Mouse (Mus musculus) lung, embryonic 14.5 days (tissue): ENCODE results near the gene Prpf3. TPM values are rescaled to one million over a fixed set of nuclear protein-coding genes. Genes with fewer than 3 reads are reported as not detected.

Experiments used
- ATAC-seq: fragments of 200-750 bp; cut with Nextera tagmentation; 2 replicates; pipeline ENCODE4 v1.8.0; 2017; ENCODE audit warnings: mild to moderate bottlenecking, moderate TSS enrichment, moderate library complexity; ENCODE audit not compliant: insufficient read depth
- DNase-seq: peaks from one replicate; pipeline ENCODE4 v3.0.0-alpha.2; 2015
- H3K27ac ChIP-seq: fragments of 300-500 bp; sonication (generic); 2 replicates; pipeline ENCODE4 v1.5.1; 2014; ENCODE audit warnings: low read depth, mild to moderate bottlenecking, moderate library complexity
- H3K27me3 ChIP-seq: fragments of 300-500 bp; sonication (generic); 2 replicates; pipeline ENCODE4 v1.6.1; 2014; ENCODE audit warnings: low read length, control low read depth; ENCODE audit not compliant: insufficient read depth
- H3K36me3 ChIP-seq: fragments of 300-500 bp; sonication (generic); 2 replicates; pipeline ENCODE4 v1.6.1; 2014; ENCODE audit warnings: control low read depth; ENCODE audit not compliant: insufficient read depth
- H3K4me1 ChIP-seq: fragments of 300-500 bp; sonication (generic); 2 replicates; pipeline ENCODE4 v1.6.1; 2014; ENCODE audit warnings: antibody characterized with exemption, control low read depth; ENCODE audit not compliant: insufficient read depth
- H3K4me2 ChIP-seq: fragments of 300-500 bp; sonication (generic); 2 replicates; pipeline ENCODE4 v1.6.1; 2014; ENCODE audit warnings: mild to moderate bottlenecking
- H3K4me3 ChIP-seq: fragments of 300-500 bp; sonication (generic); 2 replicates; pipeline ENCODE4 v1.5.1; 2014; ENCODE audit warnings: low read depth, low read length
- H3K9ac ChIP-seq: fragments of 300-500 bp; sonication (generic); 2 replicates; pipeline ENCODE4 v1.6.1; 2014
- H3K9me3 ChIP-seq: fragments of 300-500 bp; sonication (generic); 2 replicates; pipeline ENCODE4 v1.6.1; 2016; ENCODE audit warnings: low read depth, low read length, control low read depth
- CTCF ChIP-seq: IDR thresholded peaks from 2 replicates; pipeline ENCODE4 v1.5.1; 2016; ENCODE audit warnings: antibody characterized with exemption, low read depth
- WGBS: fragments of 180-500 bp; shearing (Covaris S2); extraction: QIAGEN DNeasy Blood & Tissue Kit; methylation state at CpG from one replicate; pipeline ENCODE4 v1.1.7; 2014; 5-methylcytosine and 5-hydroxymethylcytosine counted together
- polyA plus RNA-seq: library from polyadenylated mRNA; unstranded; fragments of >200 nt; fragmentation: Nextera tagmentation; extraction: Ambion mirVana; gene quantifications from 2 replicates; pipeline ENCODE4 v1.2.1, GENCODE M21; 2014

The Prpf3 gene
- polyA plus RNA-seq, 1 experiment from 2014 or later = 63.7 TPM

DNA sequence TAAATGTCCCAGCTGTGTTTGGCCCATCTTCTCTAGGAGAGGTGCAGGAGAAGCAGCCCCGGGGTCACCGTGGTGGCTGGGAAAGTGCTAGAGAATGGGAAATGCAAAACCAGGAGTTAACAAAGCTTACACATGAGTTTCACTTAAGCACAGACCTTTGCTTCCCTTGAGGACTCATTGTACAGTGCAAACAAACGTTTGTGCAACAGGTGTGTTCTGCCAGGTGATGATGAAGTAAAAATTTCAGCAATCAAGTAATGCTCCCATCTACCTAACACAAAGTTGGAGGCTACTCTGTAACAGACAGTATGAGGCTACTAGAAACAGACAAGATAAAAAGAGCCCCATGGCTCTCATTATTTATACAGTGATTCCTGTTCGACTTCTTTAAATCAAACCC lies 23.4 kb upstream of the Prpf3 start:
- TF ChIP-seq CTCF = no peak

DNA sequence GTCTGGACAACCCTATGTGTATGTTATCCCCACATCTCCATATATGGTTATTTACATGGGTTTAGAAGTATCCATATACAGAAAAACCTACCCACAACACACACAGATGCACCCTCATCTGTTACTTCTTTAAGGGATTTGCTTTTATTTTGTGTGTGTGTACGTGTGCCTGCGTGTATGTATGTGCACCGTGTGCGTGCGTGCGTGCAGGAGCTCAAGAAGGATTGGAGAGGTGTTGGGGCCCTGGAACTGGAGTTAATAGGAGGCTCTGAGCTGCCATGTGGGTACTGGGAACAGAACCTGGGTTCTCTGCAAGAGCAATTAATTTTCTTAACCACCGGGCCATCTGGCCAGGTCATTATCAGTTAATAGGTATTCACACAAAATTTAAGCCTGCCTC lies 16.4 kb upstream of the Prpf3 start:
- Histone ChIP-seq H3K4me1 (peaks cover 4% of the 10 kb centered on the region; the same call in 1 of the 2 replicates), H3K9ac (peak overlapping the region; percentile 89), H3K4me2 (peak overlapping the region; percentile 80), H3K27me3 (no peaks in the 10 kb centered on the region), H3K4me3 (peak overlapping the region; percentile 68), H3K27ac (no peak overlapping the region), H3K9me3 (no peaks in the 10 kb centered on the region), H3K36me3 (peaks cover 21% of the 10 kb centered on the region)
- WGBS = 66% methylated on average over 7 of the region's 7 CpGs
- no peak for TF ChIP-seq CTCF
- ATAC-seq (no peak), DNase-seq (no peak)

More for the DNA sequence above, 23.4 kb upstream of the Prpf3 start:
- WGBS = 89% methylated on average over 4 of the region's 4 CpGs
- no peak for ATAC-seq
- Histone ChIP-seq H3K4me3 (no peak overlapping the region), H3K36me3 (no peaks in the 10 kb centered on the region), H3K4me2 (no peak overlapping the region), H3K9me3 (no peaks in the 10 kb centered on the region), H3K9ac (no peak overlapping the region), H3K4me1 (no peaks in the 10 kb centered on the region), H3K27ac (no peak overlapping the region), H3K27me3 (no peaks in the 10 kb centered on the region)
- no peak for DNase-seq

- H3K27ac ChIP-seq = peak within 1 kb of the TSS; percentile 86
Observed at GRCm38 (mm10) chr3:95871392-95871867, 15.7 kb upstream of the Prpf3 start, which contains the start of gene Mrps21. TSS of gene Mrps21 (minus strand) at chr3:95871519.

GRCm38 (mm10) chr3:95870976-95871375 lies 15.3 kb upstream of the Prpf3 start:
- Histone ChIP-seq H3K36me3 (peaks cover 27% of the 10 kb centered on the region), H3K4me2 (peak overlapping the region; percentile 80), H3K9me3 (no peaks in the 10 kb centered on the region), H3K9ac (peak overlapping the region; percentile 89), H3K4me3 (peak overlapping the region; percentile 68), H3K4me1 (peaks cover 4% of the 10 kb centered on the region; the same call in 1 of the 2 replicates), H3K27me3 (no peaks in the 10 kb centered on the region), H3K27ac (peak overlapping the region; percentile 86)
- DNase-seq (no peak), ATAC-seq (peak; percentile 18)
- WGBS = 5% methylated on average over 15 of the region's 15 CpGs
- TF ChIP-seq CTCF = no peak

More at GRCm38 (mm10) chr3:95871392-95871867, 15.7 kb upstream of the Prpf3 start, which contains the start of gene Mrps21:
- Histone ChIP-seq H3K9me3 (no peaks in the 10 kb centered on the region), H3K9ac (peak within 1 kb of the TSS; percentile 89), H3K36me3 (peaks cover 23% of the 10 kb centered on the region), H3K27me3 (no peaks in the 10 kb centered on the region), H3K4me2 (peak within 1 kb of the TSS; percentile 80), H3K4me1 (peaks cover 4% of the 10 kb centered on the region; the same call in 1 of the 2 replicates), H3K4me3 (peak within 1 kb of the TSS; percentile 68)
- peak; percentile 96 for ATAC-seq
- WGBS = under 1% methylated on average over 33 of the region's 33 CpGs
- DNase-seq = peak; percentile 94
- no peak for TF ChIP-seq CTCF

- Histone ChIP-seq H3K4me2 (no peak overlapping the region), H3K36me3 (peaks cover 52% of the 10 kb centered on the region), H3K9me3 (no peaks in the 10 kb centered on the region), H3K4me1 (peaks cover 4% of the 10 kb centered on the region; the same call in 1 of the 2 replicates), H3K27ac (no peak overlapping the region), H3K27me3 (no peaks in the 10 kb centered on the region), H3K9ac (no peak overlapping the region), H3K4me3 (no peak overlapping the region)
- 95% methylated on average over 2 of the region's 2 CpGs for WGBS
- DNase-seq (no peak), ATAC-seq (no peak)
- TF ChIP-seq CTCF = no peak
Observed at GRCm38 (mm10) chr3:95867408-95867807, 11.7 kb upstream of the Prpf3 start.

GRCm38 (mm10) chr3:95866071-95866470 lies 10.4 kb upstream of the Prpf3 start:
- H3K27me3 ChIP-seq = no peaks in the 10 kb centered on the region
- TF ChIP-seq CTCF = no peak
- H3K4me1 ChIP-seq = no peaks in the 10 kb centered on the region
- H3K27ac ChIP-seq = no peak overlapping the region
- WGBS = 83% methylated on average over 5 of the region's 5 CpGs
- DNase-seq = no peak
- H3K4me3 ChIP-seq = no peak overlapping the region
- H3K9ac ChIP-seq = no peak overlapping the region
- no peak for ATAC-seq
- H3K36me3 ChIP-seq = peaks cover 57% of the 10 kb centered on the region
- H3K9me3 ChIP-seq = no peaks in the 10 kb centered on the region
- no peak overlapping the region for H3K4me2 ChIP-seq

GRCm38 (mm10) chr3:95865571-95865970 lies 9.9 kb upstream of the Prpf3 start:
- Histone ChIP-seq H3K4me1 (no peaks in the 10 kb centered on the region), H3K27ac (no peak overlapping the region), H3K4me3 (no peak overlapping the region), H3K4me2 (no peak overlapping the region), H3K27me3 (no peaks in the 10 kb centered on the region), H3K36me3 (peaks cover 57% of the 10 kb centered on the region), H3K9me3 (no peaks in the 10 kb centered on the region), H3K9ac (no peak overlapping the region; the same call in 1 of the 2 replicates)
- DNase-seq (no peak), ATAC-seq (no peak)
- TF ChIP-seq CTCF = no peak
- WGBS = 84% methylated on average over 20 of the region's 20 CpGs
